In genomic region chr7:137246213-137246872, GRCm38 (mm10) we compare ENCODE assay signal across 9 mouse cellular contexts.
DNase-seq lines count a peak whose midpoint lies in the region; ATAC-seq and TF ChIP-seq lines count a peak whose summit lies in the region.
"Had no signal": no experiment of that assay in that cellular context is flagged by ENCODE, and none has a peak within 500 bp of the region (broad histone marks: within the 10 kb centered on the region; RNA-seq: fewer than 3 reads in every experiment).

No protein-coding gene starts in this region.

- H3K27ac ChIP-seq in forebrain, embryonic 14.5 days (ENCODE audit: low read depth, low read length): no peak overlapping the region
- no peak overlapping the region for H3K27ac ChIP-seq in forebrain, embryonic 16.5 days (ENCODE audit: low read length)

- no peak overlapping the region for H3K4me2 ChIP-seq in forebrain, embryonic 14.5 days (ENCODE audit: low read length)
- no peak overlapping the region for H3K4me2 ChIP-seq in forebrain, embryonic 16.5 days (ENCODE audit: low read length)

- no peak overlapping the region for H3K9ac ChIP-seq in forebrain, embryonic 14.5 days (ENCODE audit: low read length)
- H3K9ac ChIP-seq in forebrain, embryonic 16.5 days (replicated peaks; ENCODE audit: low read depth, low read length): no peak overlapping the region

- TF ChIP-seq CTCF in E14TG2a.4 (conservative IDR thresholded peaks at IDR 0.05; ENCODE audit: low read length): peak; percentile 92

- WGBS in forebrain, embryonic 14.5 days: 27% methylated on average over 11 of the region's 11 CpGs
- WGBS in forebrain, embryonic 16.5 days: 18% methylated on average over 11 of the region's 11 CpGs

- H3K4me3 ChIP-seq in forebrain, embryonic 14.5 days (ENCODE audit: low read depth, low read length): no peak overlapping the region
- H3K4me3 ChIP-seq in forebrain, embryonic 16.5 days (replicated peaks; ENCODE audit: low read length): no peak overlapping the region
- H3K4me3 ChIP-seq in E14TG2a.4 (replicated peaks; ENCODE audit: low read length): no peak overlapping the region

- ATAC-seq in forebrain, embryonic 14.5 days: no peak
- no peak for ATAC-seq in forebrain, embryonic 16.5 days

- no peaks in the 10 kb centered on the region for H3K9me3 ChIP-seq in forebrain, embryonic 14.5 days (replicated peaks; ENCODE audit: control insufficient read depth, low read length)
- H3K9me3 ChIP-seq in forebrain, embryonic 16.5 days (ENCODE audit: control insufficient read depth, low read length): no peaks in the 10 kb centered on the region
- no peaks in the 10 kb centered on the region for H3K9me3 ChIP-seq in E14TG2a.4 (ENCODE audit: low read length)

- peak; percentile 58 for DNase-seq in forebrain, embryonic 14.5 days (ENCODE audit: low spot score)
- DNase-seq in cerebellum, adult 18-20 months: peak; percentile 51 to 57
- peak; percentile 77 for DNase-seq in gastrocnemius, postnatal 10 days
- DNase-seq in kidney, adult 8-10 months: peak; percentile 24 to 67
- peak; percentile 70 for DNase-seq in lung, postnatal 10 days
- DNase-seq in right cerebral cortex, postnatal 4 days: peak; percentile 36

- no peaks in the 10 kb centered on the region for H3K36me3 ChIP-seq in forebrain, embryonic 14.5 days (ENCODE audit: control insufficient read depth, insufficient read depth, low read length)
- no peaks in the 10 kb centered on the region for H3K36me3 ChIP-seq in forebrain, embryonic 16.5 days (ENCODE audit: control insufficient read depth, insufficient read depth)
- H3K36me3 ChIP-seq in E14TG2a.4 (ENCODE audit: insufficient read depth, low read length): no peaks in the 10 kb centered on the region
- H3K36me3 ChIP-seq: G1E had no signal

- peaks cover 42% of the 10 kb centered on the region for H3K27me3 ChIP-seq in forebrain, embryonic 14.5 days (replicated peaks; ENCODE audit: control insufficient read depth, insufficient read depth, low read length)
- peaks cover 46% of the 10 kb centered on the region for H3K27me3 ChIP-seq in forebrain, embryonic 16.5 days (replicated peaks; ENCODE audit: control insufficient read depth, insufficient read depth, low read length)
- peaks cover 15% of the 10 kb centered on the region for H3K27me3 ChIP-seq in E14TG2a.4 (ENCODE audit: insufficient read depth, low read length)

- H3K4me1 ChIP-seq in forebrain, embryonic 14.5 days (ENCODE audit: control insufficient read depth, insufficient read depth, low read length): peaks cover 23% of the 10 kb centered on the region
- peaks cover 30% of the 10 kb centered on the region for H3K4me1 ChIP-seq in forebrain, embryonic 16.5 days (replicated peaks; ENCODE audit: control insufficient read depth, insufficient read depth, low read length)
- no peaks in the 10 kb centered on the region for H3K4me1 ChIP-seq in E14TG2a.4 (replicated peaks; ENCODE audit: low read depth, low read length)
